8 mouse cellular contexts compared by ENCODE assay signal in genomic region chr4:154674541-154674940, GRCm38 (mm10). TPM values are rescaled to one million over a fixed set of nuclear protein-coding genes. Genes with fewer than 3 reads are reported as not detected.
DNase-seq lines count a peak whose midpoint lies in the region; ATAC-seq lines count a peak whose summit lies in the region.

No protein-coding gene starts in this region.

- WGBS in embryonic facial prominence, embryonic 15.5 days: under 1% methylated on average over 12 of the region's 12 CpGs
- WGBS in midbrain, embryonic 11.5 days: 2% methylated on average over 12 of the region's 12 CpGs
- 4% methylated on average over 12 of the region's 12 CpGs for WGBS in stomach, embryonic 15.5 days

- peaks cover 12% of the 10 kb centered on the region; the same call in 1 of the 2 replicates for H3K27me3 ChIP-seq in embryonic facial prominence, embryonic 15.5 days
- peaks cover 2% of the 10 kb centered on the region; the same call in 1 of the 2 replicates for H3K27me3 ChIP-seq in midbrain, embryonic 11.5 days (ENCODE audit: control insufficient read depth, insufficient read depth, low read length)
- no peaks in the 10 kb centered on the region; the same call in 1 of the 2 replicates for H3K27me3 ChIP-seq in stomach, embryonic 15.5 days (replicated peaks)

- H3K4me2 ChIP-seq in embryonic facial prominence, embryonic 15.5 days (replicated peaks): peak overlapping the region; percentile 32
- H3K4me2 ChIP-seq in midbrain, embryonic 11.5 days: peak overlapping the region; percentile 7; the same call in 1 of the 2 replicates
- peak overlapping the region; percentile 25; the same call in 1 of the 2 replicates for H3K4me2 ChIP-seq in stomach, embryonic 15.5 days

- H3K36me3 ChIP-seq in embryonic facial prominence, embryonic 15.5 days: no peaks in the 10 kb centered on the region
- no peaks in the 10 kb centered on the region for H3K36me3 ChIP-seq in midbrain, embryonic 11.5 days (ENCODE audit: control insufficient read depth, insufficient read depth, low read length)
- H3K36me3 ChIP-seq in stomach, embryonic 15.5 days: no peaks in the 10 kb centered on the region

- H3K9ac ChIP-seq in embryonic facial prominence, embryonic 15.5 days: no peak overlapping the region
- H3K9ac ChIP-seq in midbrain, embryonic 11.5 days (ENCODE audit: low read length): no peak overlapping the region
- H3K9ac ChIP-seq in stomach, embryonic 15.5 days: no peak overlapping the region

- no peak overlapping the region for H3K4me3 ChIP-seq in embryonic facial prominence, embryonic 15.5 days (replicated peaks)
- no peak overlapping the region for H3K4me3 ChIP-seq in midbrain, embryonic 11.5 days (ENCODE audit: low read depth, low read length)
- H3K4me3 ChIP-seq in stomach, embryonic 15.5 days (replicated peaks): no peak overlapping the region

- H3K4me1 ChIP-seq in embryonic facial prominence, embryonic 15.5 days: peaks cover 7% of the 10 kb centered on the region
- no peaks in the 10 kb centered on the region for H3K4me1 ChIP-seq in midbrain, embryonic 11.5 days (ENCODE audit: control insufficient read depth, insufficient read depth, low read length)
- H3K4me1 ChIP-seq in stomach, embryonic 15.5 days: 0 out of 2 replicates have a peak, but pooled peaks cover 4% of the 10 kb centered on the region

- peak; percentile 32 to 82 for DNase-seq in adrenal gland, adult (ENCODE audit: inconsistent age in 2 of 2, low spot score in 1 of 2)
- no peak for DNase-seq in adrenal gland, postnatal 4 days (ENCODE audit: low spot score in 2 of 2)
- DNase-seq in adipocyte (ENCODE audit: low spot score): peak; percentile 22
- peak; percentile 11 for DNase-seq in left cerebral cortex, adult 11 months (ENCODE audit: low spot score)
- DNase-seq in midbrain, embryonic 11.5 days (ENCODE audit: low spot score, missing footprints): peak; percentile 97

- H3K27ac ChIP-seq in embryonic facial prominence, embryonic 15.5 days (replicated peaks): no peak overlapping the region
- H3K27ac ChIP-seq in midbrain, embryonic 11.5 days (ENCODE audit: low read depth, low read length): no peak overlapping the region
- H3K27ac ChIP-seq in stomach, embryonic 15.5 days: no peak overlapping the region

- no peaks in the 10 kb centered on the region for H3K9me3 ChIP-seq in embryonic facial prominence, embryonic 15.5 days (replicated peaks)
- H3K9me3 ChIP-seq in midbrain, embryonic 11.5 days (ENCODE audit: control insufficient read depth, low read length): no peaks in the 10 kb centered on the region
- H3K9me3 ChIP-seq in stomach, embryonic 15.5 days: no peaks in the 10 kb centered on the region

- ATAC-seq in embryonic facial prominence, embryonic 15.5 days (ENCODE audit: insufficient number of reproducible peaks, low FRiP score, low TSS enrichment, low read depth): no peak
- ATAC-seq in hematopoietic stem cell, adult 5-6 weeks (replicated peaks in 1 of 2; ENCODE audit: insufficient read depth in 1 of 2, low FRiP score in 2 of 2, low TSS enrichment in 1 of 2, low read depth in 1 of 2, poor library complexity in 2 of 2, severe bottlenecking in 2 of 2): peak; percentile 56 to 67; a peak in 3 of 4 replicates
- ATAC-seq in midbrain, embryonic 11.5 days (ENCODE audit: low FRiP score): peak; percentile 42; the same call in 1 of the 2 replicates
- no peak for ATAC-seq in stomach, embryonic 15.5 days (ENCODE audit: insufficient read depth, low FRiP score, low read depth)

RNA-seq across cellular contexts. Expression of gene Actrt2, which starts 6.9 kb away (rescaled TPM):
- total RNA-seq in adrenal gland, postnatal 4 days (2021): not detected
- not detected in 2 replicates for polyA plus RNA-seq in embryonic facial prominence, embryonic 15.5 days (2015; fragmentation: Nextera tagmentation; extraction: Ambion mirVana)
- total RNA-seq in hematopoietic stem cell, adult 5-6 weeks (2017): not detected in 2 replicates
- polyA plus RNA-seq in midbrain, embryonic 11.5 days (2014; fragmentation: Nextera tagmentation; extraction: Ambion mirVana): not detected in 2 replicates
- polyA plus RNA-seq in stomach, embryonic 15.5 days (2015; fragmentation: Nextera tagmentation; extraction: Ambion mirVana): not detected in 2 replicates

RNA-seq across cellular contexts. Expression of gene Prdm16, which starts 37.9 kb away (rescaled TPM):
- total RNA-seq in adrenal gland, postnatal 4 days (2021): 10 to 100 TPM; 10.3 to 17.3 TPM
- polyA plus RNA-seq in embryonic facial prominence, embryonic 15.5 days (2015; fragmentation: Nextera tagmentation; extraction: Ambion mirVana): 10.9 and 12.5 TPM in 2 replicates
- total RNA-seq in hematopoietic stem cell, adult 5-6 weeks (2017): 13.3 and 18.2 TPM in 2 replicates
- 6.6 and 8.0 TPM in 2 replicates for polyA plus RNA-seq in midbrain, embryonic 11.5 days (2014; fragmentation: Nextera tagmentation; extraction: Ambion mirVana)
- polyA plus RNA-seq in stomach, embryonic 15.5 days (2015; fragmentation: Nextera tagmentation; extraction: Ambion mirVana): 20.8 and 23.9 TPM in 2 replicates

Comparison
In these comparisons a context has a peak if more than half of its experiments do, and no peak if none do; other contexts are left out.
1. DNase-seq: peak in adrenal gland, adult (2 of 2), adipocyte (single experiment), left cerebral cortex, adult 11 months (single experiment) and midbrain, embryonic 11.5 days (single experiment); none in adrenal gland, postnatal 4 days (0 of 2).
2. ATAC-seq: peak in hematopoietic stem cell, adult 5-6 weeks (2 of 2) and midbrain, embryonic 11.5 days (single experiment); none in embryonic facial prominence, embryonic 15.5 days (single experiment) and stomach, embryonic 15.5 days (single experiment).
3. Peak in every context shown above with its lines, with median percentiles within 50 percentile points of each other: H3K4me2 ChIP-seq.